Mouse (Mus musculus): ENCODE data around the gene Dppa4. TPM values are rescaled to one million over a fixed set of nuclear protein-coding genes. Genes with fewer than 3 reads are reported as not detected.

The Dppa4 gene
- not detected in 2 replicates for polyA plus RNA-seq (2015; fragmentation: Nextera tagmentation; extraction: Ambion mirVana)

- ATAC-seq (ENCODE audit: low FRiP score, low read depth) = no peak
- Histone ChIP-seq H3K4me2 (no peak within 1 kb of the TSS), H3K9ac (no peak within 1 kb of the TSS), H3K4me1 (replicated peaks) (no peaks in the 10 kb centered on the region), H3K4me3 (no peak within 1 kb of the TSS), H3K9me3 (no peaks in the 10 kb centered on the region), H3K27ac (replicated peaks) (no peak within 1 kb of the TSS), H3K27me3 (no peaks in the 10 kb centered on the region), H3K36me3 (no peaks in the 10 kb centered on the region)
- 78% methylated on average over 4 of the region's 4 CpGs for WGBS
These were observed at the start of gene Dppa4 for GRCm38 (mm10) chr16:48283517-48283916. TSS of gene Dppa4 (plus strand) at chr16:48283733.

GRCm38 (mm10) chr16:48234999-48235398, 48.5 kb upstream of the Dppa4 start:
- Histone ChIP-seq H3K4me1 (replicated peaks) (no peaks in the 10 kb centered on the region), H3K9ac (no peak overlapping the region), H3K27me3 (no peaks in the 10 kb centered on the region), H3K4me3 (no peak overlapping the region), H3K36me3 (no peaks in the 10 kb centered on the region), H3K27ac (replicated peaks) (no peak overlapping the region), H3K9me3 (no peaks in the 10 kb centered on the region), H3K4me2 (no peak overlapping the region)
- 96% methylated on average over 1 of the region's 1 CpGs for WGBS
- no peak for ATAC-seq (ENCODE audit: low FRiP score, low read depth)

- Histone ChIP-seq H3K36me3 (no peaks in the 10 kb centered on the region), H3K4me3 (no peak overlapping the region), H3K9me3 (no peaks in the 10 kb centered on the region), H3K4me1 (replicated peaks) (no peaks in the 10 kb centered on the region), H3K4me2 (no peak overlapping the region), H3K27me3 (no peaks in the 10 kb centered on the region), H3K27ac (replicated peaks) (no peak overlapping the region), H3K9ac (no peak overlapping the region)
- ATAC-seq (ENCODE audit: low FRiP score, low read depth) = no peak
- WGBS = 92% methylated on average over 7 of the region's 7 CpGs
These were observed 45.9 kb upstream of the Dppa4 start for GRCm38 (mm10) chr16:48237676-48238075.

GRCm38 (mm10) chr16:48247044-48247661, 36.4 kb upstream of the Dppa4 start:
- H3K27me3 ChIP-seq = no peaks in the 10 kb centered on the region
- no peaks in the 10 kb centered on the region for H3K4me1 ChIP-seq (replicated peaks)
- H3K4me2 ChIP-seq = no peak overlapping the region
- no peak overlapping the region for H3K4me3 ChIP-seq
- peak; percentile 59; the same call in 1 of the 2 replicates for ATAC-seq (ENCODE audit: low FRiP score, low read depth)
- H3K9ac ChIP-seq = no peak overlapping the region
- 76% methylated on average over 2 of the region's 2 CpGs for WGBS
- H3K9me3 ChIP-seq = no peaks in the 10 kb centered on the region
- no peaks in the 10 kb centered on the region for H3K36me3 ChIP-seq
- no peak overlapping the region for H3K27ac ChIP-seq (replicated peaks)

GRCm38 (mm10) chr16:48252824-48253223, 30.7 kb upstream of the Dppa4 start:
- Histone ChIP-seq H3K36me3 (no peaks in the 10 kb centered on the region), H3K4me3 (no peak overlapping the region), H3K4me1 (replicated peaks) (no peaks in the 10 kb centered on the region), H3K9me3 (no peaks in the 10 kb centered on the region), H3K9ac (no peak overlapping the region), H3K27me3 (no peaks in the 10 kb centered on the region), H3K4me2 (no peak overlapping the region), H3K27ac (replicated peaks) (no peak overlapping the region)
- no peak for ATAC-seq (ENCODE audit: low FRiP score, low read depth)
- 67% methylated on average over 4 of the region's 4 CpGs for WGBS

- 94% methylated on average over 5 of the region's 5 CpGs for WGBS
- H3K4me3 ChIP-seq = no peak overlapping the region
- H3K9me3 ChIP-seq = no peaks in the 10 kb centered on the region
These were observed 28.9 kb upstream of the Dppa4 start for GRCm38 (mm10) chr16:48254584-48254983.

GRCm38 (mm10) chr16:48259519-48259918, 24.0 kb upstream of the Dppa4 start:
- Histone ChIP-seq H3K9ac (no peak overlapping the region), H3K4me3 (no peak overlapping the region), H3K36me3 (no peaks in the 10 kb centered on the region), H3K9me3 (no peaks in the 10 kb centered on the region), H3K4me2 (no peak overlapping the region), H3K27me3 (no peaks in the 10 kb centered on the region), H3K27ac (replicated peaks) (no peak overlapping the region), H3K4me1 (replicated peaks) (no peaks in the 10 kb centered on the region)
- 91% methylated on average over 4 of the region's 4 CpGs for WGBS
- no peak for ATAC-seq (ENCODE audit: low FRiP score, low read depth)

More at GRCm38 (mm10) chr16:48254584-48254983, 28.9 kb upstream of the Dppa4 start:
- ATAC-seq (ENCODE audit: low FRiP score, low read depth) = no peak
- no peaks in the 10 kb centered on the region for H3K36me3 ChIP-seq
- H3K4me2 ChIP-seq = no peak overlapping the region
- no peaks in the 10 kb centered on the region for H3K27me3 ChIP-seq
- H3K4me1 ChIP-seq (replicated peaks) = no peaks in the 10 kb centered on the region
- no peak overlapping the region for H3K27ac ChIP-seq (replicated peaks)
- no peak overlapping the region for H3K9ac ChIP-seq

- WGBS = 86% methylated on average over 1 of the region's 1 CpGs
These were observed 20.6 kb upstream of the Dppa4 start for GRCm38 (mm10) chr16:48262901-48263300.

GRCm38 (mm10) chr16:48265856-48266255, 17.7 kb upstream of the Dppa4 start:
- Histone ChIP-seq H3K36me3 (no peaks in the 10 kb centered on the region), H3K27ac (replicated peaks) (no peak overlapping the region), H3K9ac (no peak overlapping the region), H3K27me3 (no peaks in the 10 kb centered on the region), H3K4me2 (no peak overlapping the region), H3K4me3 (no peak overlapping the region), H3K9me3 (no peaks in the 10 kb centered on the region), H3K4me1 (replicated peaks) (no peaks in the 10 kb centered on the region)
- WGBS = 83% methylated on average over 4 of the region's 4 CpGs
- no peak for ATAC-seq (ENCODE audit: low FRiP score, low read depth)

More at GRCm38 (mm10) chr16:48262901-48263300, 20.6 kb upstream of the Dppa4 start:
- H3K27me3 ChIP-seq = no peaks in the 10 kb centered on the region
- no peaks in the 10 kb centered on the region for H3K9me3 ChIP-seq
- H3K27ac ChIP-seq (replicated peaks) = no peak overlapping the region
- H3K4me3 ChIP-seq = no peak overlapping the region
- no peaks in the 10 kb centered on the region for H3K36me3 ChIP-seq
- no peak overlapping the region for H3K4me2 ChIP-seq
- no peak overlapping the region for H3K9ac ChIP-seq
- no peaks in the 10 kb centered on the region for H3K4me1 ChIP-seq (replicated peaks)
- ATAC-seq (ENCODE audit: low FRiP score, low read depth) = no peak

GRCm38 (mm10) chr16:48276940-48277339, 6.6 kb upstream of the Dppa4 start:
- no peak overlapping the region for H3K4me3 ChIP-seq
- no peaks in the 10 kb centered on the region for H3K36me3 ChIP-seq
- H3K9me3 ChIP-seq = no peaks in the 10 kb centered on the region
- H3K9ac ChIP-seq = no peak overlapping the region
- ATAC-seq (ENCODE audit: low FRiP score, low read depth) = no peak
- 75% methylated on average over 4 of the region's 4 CpGs for WGBS
- no peak overlapping the region for H3K4me2 ChIP-seq
- no peak overlapping the region for H3K27ac ChIP-seq (replicated peaks)
- no peaks in the 10 kb centered on the region for H3K27me3 ChIP-seq
- no peaks in the 10 kb centered on the region for H3K4me1 ChIP-seq (replicated peaks)

GRCm38 (mm10) chr16:48280883-48281282, 2.6 kb upstream of the Dppa4 start:
- H3K4me2 ChIP-seq = no peak overlapping the region
- no peaks in the 10 kb centered on the region for H3K4me1 ChIP-seq (replicated peaks)
- ATAC-seq (ENCODE audit: low FRiP score, low read depth) = no peak
- H3K27ac ChIP-seq (replicated peaks) = no peak overlapping the region
- H3K4me3 ChIP-seq = no peak overlapping the region
- WGBS = 92% methylated on average over 4 of the region's 4 CpGs
- H3K27me3 ChIP-seq = no peaks in the 10 kb centered on the region
- no peaks in the 10 kb centered on the region for H3K36me3 ChIP-seq
- no peaks in the 10 kb centered on the region for H3K9me3 ChIP-seq
- no peak overlapping the region for H3K9ac ChIP-seq

- H3K27me3 ChIP-seq = no peaks in the 10 kb centered on the region
- H3K4me1 ChIP-seq (replicated peaks) = no peaks in the 10 kb centered on the region
- no peak for ATAC-seq (ENCODE audit: low FRiP score, low read depth)
- no peak overlapping the region for H3K4me2 ChIP-seq
- H3K4me3 ChIP-seq = no peak overlapping the region
- no peak overlapping the region for H3K27ac ChIP-seq (replicated peaks)
- WGBS = 50% methylated on average over 1 of the region's 1 CpGs
- no peaks in the 10 kb centered on the region for H3K9me3 ChIP-seq
- no peak overlapping the region for H3K9ac ChIP-seq
- no peaks in the 10 kb centered on the region for H3K36me3 ChIP-seq
These were observed 732 bp upstream of the Dppa4 start for GRCm38 (mm10) chr16:48282801-48283200.

GRCm38 (mm10) chr16:48285517-48285916, 2.0 kb downstream of the Dppa4 start:
- WGBS = 95% methylated on average over 4 of the region's 4 CpGs
- H3K4me1 ChIP-seq (replicated peaks) = no peaks in the 10 kb centered on the region
- no peak overlapping the region for H3K27ac ChIP-seq (replicated peaks)
- no peak overlapping the region for H3K9ac ChIP-seq
- no peaks in the 10 kb centered on the region for H3K27me3 ChIP-seq
- ATAC-seq (ENCODE audit: low FRiP score, low read depth) = no peak
- H3K36me3 ChIP-seq = no peaks in the 10 kb centered on the region
- no peak overlapping the region for H3K4me2 ChIP-seq
- H3K9me3 ChIP-seq = no peaks in the 10 kb centered on the region
- no peak overlapping the region for H3K4me3 ChIP-seq

Data from hindbrain, embryonic 15.5 days (tissue).